Mouse (Mus musculus) G1E (cell line): Measurements from ENCODE around the gene Smg7.

ENCODE experiments used
- CTCF ChIP-seq: IDR thresholded peaks from 2 replicates; pipeline ENCODE4 v1.5.1; 2012; ENCODE audit warnings: low read depth, low read length, inconsistent platforms, mixed read lengths
- GATA1 ChIP-seq: IDR thresholded peaks from 2 replicates; pipeline ENCODE4 v1.6.1; 2012; ENCODE audit warnings: borderline replicate concordance, low read length, inconsistent platforms, mixed read lengths
- POLR2AphosphoS5 ChIP-seq: IDR thresholded peaks from 2 replicates; pipeline ENCODE4 v1.6.1; 2012; ENCODE audit warnings: low read depth, low read length, inconsistent platforms; ENCODE audit not compliant: insufficient replicate concordance
- TAL1 ChIP-seq: conservative IDR thresholded peaks from 2 replicates; pipeline ENCODE4 v1.6.1; 2012; ENCODE audit warnings: low read depth, low read length, inconsistent platforms, mixed read lengths

GRCm38 (mm10) chr1:152809541-152810252, 92.7 kb downstream of the Smg7 start:
- TF ChIP-seq CTCF (no peak), TAL1 (no peak), POLR2AphosphoS5 (no peak), GATA1 (no peak)
